Mouse (Mus musculus) kidney, adult 2 months (tissue): ENCODE measurements at regions not wholly inside any gene's neighbourhood (a gene's known extent, or its start where the extent isn't known, plus 50 kb on each side); places are given as distances from the start of the nearest gene placed in this dataset.

Experiments
- CTCF ChIP-seq: fragments of 200-500 bp; conservative IDR thresholded peaks from 2 replicates; pipeline ENCODE4 v1.5.1; 2011; ENCODE audit warnings: low read depth, mild to moderate bottlenecking, control low read depth, low read length, moderate library complexity, mixed read lengths; ENCODE audit not compliant: insufficient read depth, insufficient read length
- POLR2A ChIP-seq: fragments of 200-500 bp; IDR thresholded peaks from one replicate; pipeline ENCODE4 v1.6.1; 2011; ENCODE audit warnings: low read depth, low read length, control low read depth

DNA sequence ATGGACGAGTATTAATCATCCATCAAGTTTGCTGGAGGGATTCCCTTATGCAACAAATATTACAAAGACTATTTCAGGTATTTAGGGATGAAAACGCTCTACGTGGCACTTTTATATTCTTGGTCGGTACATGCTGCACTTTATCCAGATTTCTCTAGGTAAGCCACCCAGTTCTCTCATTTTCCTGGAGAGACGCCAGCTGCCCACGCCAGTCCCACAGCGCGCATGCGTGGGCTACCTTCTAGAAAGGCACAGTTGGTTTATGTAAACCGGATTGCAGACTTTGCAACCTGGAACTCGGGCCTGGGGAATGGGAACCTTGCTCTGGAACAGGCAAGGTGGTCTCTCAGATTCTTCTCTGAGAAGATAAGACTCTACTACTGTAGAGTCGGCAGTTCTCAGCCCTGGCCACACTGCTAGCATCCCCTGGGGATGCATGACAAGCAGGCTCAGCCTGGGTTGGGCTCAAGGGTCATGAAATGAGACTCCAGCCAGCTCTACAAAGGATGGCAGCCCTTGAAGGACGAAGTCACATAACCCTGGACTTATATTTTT lies 265.0 kb downstream of the Etnk1 start:
- no peak for TF ChIP-seq POLR2A
- TF ChIP-seq CTCF = no peak
